Mouse (Mus musculus) left cerebral cortex, adult 18-20 months (tissue): ENCODE results near the gene Olfr1228. TPM values are rescaled to one million over a fixed set of nuclear protein-coding genes. Genes with fewer than 3 reads are reported as not detected.

Experiments used
- DNase-seq, 2 experiments: peaks; one replicate each; pipeline ENCODE4 v3.0.0; 2021 to 2022; ENCODE audit warnings: low spot score in 2 of 2, mixed read lengths in 1 of 2
- long read RNA-seq, 2 experiments: library from polyadenylated mRNA; stranded (forward); transcript quantifications; one replicate each; pipeline ENCODE4 v2.0.0; 2021
- total RNA-seq, 2 experiments: library from RNA; stranded (reverse); gene quantifications; 2 replicates each; pipeline ENCODE4 v1.2.3; 2021

Gene Olfr1228
- total RNA-seq = not detected
- long read RNA-seq, experiment 1 = 0 reads
- long read RNA-seq, experiment 2 = 0 reads

DNA sequence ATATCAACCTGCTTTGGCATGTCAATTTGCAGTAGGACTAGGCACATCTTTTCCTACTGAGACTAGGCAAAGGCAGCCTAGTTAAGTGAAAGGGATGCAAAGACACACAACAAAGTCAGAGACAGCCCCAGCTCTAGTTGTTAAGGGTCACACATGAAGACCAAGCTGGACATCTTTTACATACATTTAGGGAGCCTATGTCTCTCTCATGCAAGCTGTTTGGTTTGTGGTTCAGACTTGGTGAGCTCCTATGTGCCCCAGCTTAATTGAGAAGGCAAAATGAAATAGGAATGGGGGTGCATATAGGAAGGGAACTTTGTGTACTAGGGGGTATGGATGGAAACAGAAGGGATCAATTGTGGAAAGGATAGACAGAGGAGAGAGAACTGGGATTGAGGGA, at the start of gene Olfr1228:
Gene Olfr1228, minus strand, starts transcription at position 101 of the 400 bp plus-strand sequence.
- DNase-seq = no peak

DNA sequence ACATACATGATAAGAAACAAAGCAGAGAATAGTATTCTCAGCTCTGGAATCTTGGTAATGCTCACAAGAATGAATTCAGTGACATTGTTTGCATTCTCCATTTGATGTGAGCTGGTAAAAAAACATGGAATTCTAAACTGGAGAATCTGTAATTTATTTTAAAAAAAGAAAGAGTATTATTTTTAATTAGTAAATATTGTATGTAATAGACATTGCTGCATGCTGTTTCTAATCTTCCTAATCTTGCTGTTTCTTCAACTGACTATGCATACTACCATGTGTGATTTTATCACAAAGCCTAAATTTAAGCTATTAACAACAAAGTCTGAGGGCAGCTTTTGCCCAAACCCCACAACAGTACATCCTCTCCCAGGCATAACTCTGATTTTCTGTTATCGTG, 43.3 kb upstream of the Olfr1228 start, which contains the start of gene Olfr1230:
Gene Olfr1230, minus strand, starts transcription at position 101 of the 400 bp plus-strand sequence.
- DNase-seq = no peak

GRCm38 (mm10) chr2:89287914-89288313, 34.1 kb upstream of the Olfr1228 start, which contains the start of gene Olfr1229:
TSS of gene Olfr1229 (minus strand) at chr2:89288014.
- no peak for DNase-seq

DNA sequence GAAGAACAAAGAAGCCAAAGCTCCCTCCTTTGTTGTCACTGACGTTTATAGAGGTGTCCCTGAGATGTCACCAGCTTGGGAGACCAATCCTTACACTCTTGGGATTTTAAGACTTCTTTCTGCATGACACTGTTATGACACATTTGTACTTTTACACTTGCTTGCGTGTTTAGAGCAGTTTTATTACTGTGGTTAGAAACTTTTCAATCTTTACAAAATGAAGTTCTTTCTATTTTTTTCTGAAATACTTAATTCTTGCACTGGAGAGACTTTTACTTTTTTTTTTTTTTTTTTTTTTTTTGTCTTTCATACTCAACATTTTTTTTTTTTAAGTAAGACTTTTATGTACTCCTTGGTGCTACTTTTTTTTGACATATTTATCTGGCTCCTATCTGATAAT, 53.9 kb downstream of the Olfr1228 start, which contains the start of gene Olfr1226:
Gene Olfr1226, minus strand, starts transcription at position 101 of the 400 bp plus-strand sequence.
- DNase-seq = no peak

Other genes with a start within 250 kb of the Olfr1228 start
- gene Olfr1215, start 247.1 kb downstream of the Olfr1228 start, total RNA-seq = not detected
- not detected for gene Olfr1216, start 235.7 kb downstream of the Olfr1228 start, total RNA-seq
- not detected for gene Olfr1217, start 222.0 kb downstream of the Olfr1228 start, total RNA-seq
- gene Olfr1218, start 192.9 kb downstream of the Olfr1228 start, total RNA-seq = not detected
- gene Olfr1219, start 170.5 kb downstream of the Olfr1228 start, total RNA-seq = not detected
- not detected for gene Olfr1220, start 147.2 kb downstream of the Olfr1228 start, total RNA-seq
- not detected for gene Olfr1221, start 136.8 kb downstream of the Olfr1228 start, total RNA-seq
- not detected for gene Olfr1222, start 121.0 kb downstream of the Olfr1228 start, total RNA-seq
- not detected for gene Olfr1223, start 102.5 kb downstream of the Olfr1228 start, total RNA-seq
- not detected for gene Olfr1224-ps1, start 90.0 kb downstream of the Olfr1228 start, total RNA-seq
- not detected for gene Olfr1225, start 79.4 kb downstream of the Olfr1228 start, total RNA-seq
- gene Olfr1226, start 54.0 kb downstream of the Olfr1228 start, total RNA-seq = not detected
- not detected for gene Olfr1229, start 34.0 kb upstream of the Olfr1228 start, total RNA-seq
- gene Olfr1230, start 43.2 kb upstream of the Olfr1228 start, total RNA-seq = not detected
- gene Olfr1231, start 53.0 kb upstream of the Olfr1228 start, total RNA-seq = not detected
- not detected for gene Olfr1232, start 75.6 kb upstream of the Olfr1228 start, total RNA-seq
- gene Olfr1233, start 88.3 kb upstream of the Olfr1228 start, total RNA-seq = not detected
- not detected for gene Olfr1234, start 110.8 kb upstream of the Olfr1228 start, total RNA-seq
- not detected for gene Olfr1238, start 155.6 kb upstream of the Olfr1228 start, total RNA-seq
- gene Olfr1239, start 166.3 kb upstream of the Olfr1228 start, total RNA-seq = not detected
- not detected for gene Olfr1240, start 188.9 kb upstream of the Olfr1228 start, total RNA-seq
- gene Olfr1241, start 233.1 kb upstream of the Olfr1228 start, total RNA-seq = not detected
- not detected for gene Olfr1242, start 244.3 kb upstream of the Olfr1228 start, total RNA-seq